Mouse (Mus musculus): Measurements from ENCODE around the gene Car1. TPM values are rescaled to one million over a fixed set of nuclear protein-coding genes. Genes with fewer than 3 reads are reported as not detected.
"Not testable (repeated sequence)": the region's sequence is repeated elsewhere in the genome, so short reads cannot be mapped to it uniquely, and the experiment has no call there.

Car1 gene
- total RNA-seq, 2 experiments from 2014 or later, result not detected

DNA sequence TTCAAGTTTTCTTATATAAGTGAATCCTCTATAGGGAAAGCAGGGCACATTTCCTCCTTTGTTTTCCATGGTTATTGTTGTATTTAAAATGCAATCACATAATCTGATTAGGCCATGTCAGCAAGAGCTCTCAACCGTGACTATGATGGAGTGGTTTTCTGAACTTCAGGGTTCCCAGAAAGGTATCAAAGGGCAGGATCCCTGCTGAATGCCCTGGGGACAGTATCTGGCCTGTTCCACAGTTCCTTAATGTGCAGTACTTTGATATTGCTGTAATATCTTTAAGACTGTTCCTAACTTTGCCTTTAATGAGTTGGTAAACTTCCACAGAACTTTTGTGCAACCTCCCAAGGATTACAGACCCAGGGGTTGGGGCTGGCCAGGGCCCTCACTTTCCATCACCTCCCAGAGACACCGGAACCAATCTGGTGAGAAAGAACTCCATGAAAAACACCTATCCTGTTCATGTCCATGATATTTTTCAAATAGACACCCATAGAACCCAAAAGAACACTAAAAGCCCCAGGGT is 21.6 kb downstream of the Car1 start:
- no peak for DNase-seq

DNA sequence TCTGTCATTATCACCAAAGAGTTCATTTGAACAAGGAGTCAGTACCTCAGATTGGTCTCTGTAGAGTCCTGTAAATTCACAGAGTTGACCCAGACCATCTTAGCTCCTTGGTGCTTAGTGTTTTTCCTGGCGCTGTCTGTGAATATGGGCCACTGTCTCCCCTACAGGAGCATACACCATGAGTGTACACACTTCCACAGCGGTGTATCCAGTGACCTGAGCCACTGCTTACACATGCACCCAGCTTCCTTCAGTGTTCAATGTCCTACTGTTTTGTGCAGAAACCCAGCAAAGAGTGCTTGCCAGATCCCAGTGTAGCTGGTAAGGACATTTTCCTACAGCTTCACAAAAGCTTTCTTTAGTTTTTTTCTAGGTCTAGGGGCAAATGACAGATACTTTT is 22.8 kb downstream of the Car1 start:
- intact Hi-C loops (cut with DNase I; ENCODE audit: low total_unique reads), result no loop called here

More for the DNA sequence above, 21.6 kb downstream of the Car1 start:
- intact Hi-C loops (cut with DNase I; ENCODE audit: low total_unique reads), result no loop called here

DNA sequence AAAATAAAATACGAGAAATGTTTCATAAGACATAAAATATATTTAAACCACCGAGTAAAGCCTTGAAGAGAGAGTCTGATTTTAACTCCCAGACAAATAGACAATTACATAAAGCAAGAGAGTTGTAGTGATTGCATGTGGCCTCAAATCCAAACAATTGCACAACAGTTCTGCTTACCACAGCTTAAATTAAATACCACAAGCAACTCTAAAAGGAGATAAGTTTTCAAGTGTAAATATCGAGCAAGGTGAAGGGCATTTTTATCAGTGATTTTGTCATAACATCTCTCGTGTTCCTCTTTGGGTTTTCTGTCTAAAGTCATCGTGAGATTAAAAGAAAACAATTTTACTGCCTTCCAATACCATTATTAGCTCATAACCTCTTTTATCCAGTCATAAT is 25.0 kb downstream of the Car1 start:
- intact Hi-C loops (cut with DNase I; ENCODE audit: low total_unique reads), result not testable (repeated sequence)

More for the DNA sequence above, 22.8 kb downstream of the Car1 start:
- DNase-seq, result no peak

DNA sequence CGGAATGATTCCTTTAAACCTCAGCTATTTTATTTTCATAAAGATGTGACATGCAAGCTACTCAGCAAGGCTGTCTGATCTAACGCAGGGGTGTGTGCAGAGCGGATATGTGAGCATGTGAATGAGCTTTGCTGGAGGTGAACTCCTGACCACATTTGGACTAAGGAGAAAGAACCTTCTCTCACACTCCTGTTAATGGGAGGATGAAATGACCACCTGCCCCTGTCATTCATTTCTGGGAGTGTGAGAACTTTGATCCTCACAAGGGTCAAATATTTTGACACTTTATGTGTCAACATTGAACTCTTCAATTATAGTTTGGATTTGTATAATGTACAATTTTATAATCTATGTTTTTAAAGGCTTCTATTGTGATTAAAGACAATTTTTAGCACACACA is 25.8 kb downstream of the Car1 start:
- intact Hi-C loops (cut with DNase I; ENCODE audit: low total_unique reads); DNase-seq: not testable (repeated sequence)

More for the DNA sequence above, 25.0 kb downstream of the Car1 start:
- DNase-seq, result not testable (repeated sequence)

DNA sequence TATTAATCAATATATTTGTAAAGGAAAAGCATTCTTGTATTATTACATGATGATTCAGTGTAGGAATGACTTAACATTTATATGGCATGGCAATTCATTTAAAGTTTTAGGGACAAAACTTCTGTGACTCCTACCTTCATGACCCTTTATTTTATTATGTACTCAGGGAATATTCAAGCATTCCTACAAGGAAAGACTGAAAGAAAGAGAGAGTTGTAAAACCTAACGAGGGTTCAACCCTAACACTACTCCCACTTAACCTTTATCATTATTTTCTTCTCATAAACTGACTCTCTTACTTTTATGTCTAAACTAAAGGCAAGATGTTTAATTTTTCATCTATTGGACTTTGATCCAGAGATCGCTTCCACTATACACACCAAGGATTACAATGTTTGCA is 28.0 kb downstream of the Car1 start:
- intact Hi-C loops (cut with DNase I; ENCODE audit: low total_unique reads), result no loop called here

DNA sequence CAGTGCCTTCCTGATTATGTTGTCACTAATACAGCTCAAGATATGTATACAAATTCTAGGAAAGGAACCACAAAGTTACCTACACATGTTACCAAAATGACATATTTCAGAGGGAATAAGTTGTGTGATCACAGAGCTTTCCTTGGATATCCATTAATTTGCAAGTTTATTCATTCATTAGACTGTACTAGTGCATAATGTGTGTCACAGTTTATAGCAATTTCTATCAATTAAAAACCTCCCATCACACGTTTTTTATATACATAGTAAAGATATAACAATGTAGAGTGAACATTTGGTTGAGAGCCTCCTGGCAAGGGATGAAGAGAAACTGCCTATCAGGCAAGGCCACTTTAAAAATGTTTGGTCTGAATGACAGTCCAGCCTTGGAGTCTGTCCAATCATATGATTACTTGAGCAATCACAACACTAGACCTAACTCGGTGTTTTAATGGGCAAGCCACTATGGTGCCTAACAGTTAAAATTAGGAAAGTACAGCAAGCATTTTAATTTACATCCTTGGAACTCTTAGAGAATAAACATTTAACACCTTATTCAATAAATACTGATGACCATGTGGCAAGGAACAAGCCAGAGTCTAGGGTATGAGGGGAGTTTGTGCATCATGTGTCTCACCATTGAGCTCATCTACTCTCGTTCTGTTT is 31.5 kb downstream of the Car1 start:
- intact Hi-C loops (cut with DNase I; ENCODE audit: low total_unique reads); DNase-seq: not testable (repeated sequence)

More for the DNA sequence above, 28.0 kb downstream of the Car1 start:
- DNase-seq, result no peak

DNA sequence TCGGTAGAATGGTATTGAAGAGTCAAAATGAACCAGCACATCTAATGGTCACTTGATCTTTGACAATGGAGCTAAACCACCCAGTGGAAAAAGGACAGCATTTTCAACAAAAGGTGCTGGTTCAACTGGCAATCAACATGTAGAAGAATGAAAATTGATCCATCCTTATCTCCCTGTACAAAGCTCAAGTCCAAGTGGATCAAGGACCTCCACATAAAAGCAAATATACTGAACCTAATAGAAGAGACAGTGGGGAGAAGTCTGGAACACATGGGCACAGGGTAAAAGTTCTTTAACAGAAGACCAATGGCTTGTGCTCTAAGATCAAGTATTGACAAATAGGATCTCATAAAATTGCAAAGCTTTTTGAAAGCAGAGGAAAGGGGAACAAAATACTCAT is 33.6 kb downstream of the Car1 start:
- DNase-seq; intact Hi-C loops (cut with DNase I; ENCODE audit: low total_unique reads): not testable (repeated sequence)

DNA sequence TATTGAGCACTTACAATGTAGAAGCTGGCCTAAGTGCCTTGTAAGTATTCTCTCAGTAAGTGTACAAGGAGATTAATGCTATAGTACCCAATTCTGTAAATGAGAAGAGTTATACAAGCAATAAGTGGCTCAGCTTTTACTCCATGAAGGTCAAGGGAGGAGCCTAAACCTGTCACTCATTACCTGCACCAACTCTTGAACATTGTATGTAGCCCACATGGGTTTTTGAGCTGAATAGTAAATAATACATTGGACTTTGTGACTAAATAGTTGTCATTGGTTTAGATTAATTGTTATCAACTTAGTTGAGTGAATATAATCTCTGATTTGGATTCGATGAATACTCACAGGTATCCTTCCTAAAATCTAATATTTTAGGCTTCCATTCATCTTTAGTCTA is 35.7 kb downstream of the Car1 start:
- DNase-seq; intact Hi-C loops (cut with DNase I; ENCODE audit: low total_unique reads): not testable (repeated sequence)

DNA sequence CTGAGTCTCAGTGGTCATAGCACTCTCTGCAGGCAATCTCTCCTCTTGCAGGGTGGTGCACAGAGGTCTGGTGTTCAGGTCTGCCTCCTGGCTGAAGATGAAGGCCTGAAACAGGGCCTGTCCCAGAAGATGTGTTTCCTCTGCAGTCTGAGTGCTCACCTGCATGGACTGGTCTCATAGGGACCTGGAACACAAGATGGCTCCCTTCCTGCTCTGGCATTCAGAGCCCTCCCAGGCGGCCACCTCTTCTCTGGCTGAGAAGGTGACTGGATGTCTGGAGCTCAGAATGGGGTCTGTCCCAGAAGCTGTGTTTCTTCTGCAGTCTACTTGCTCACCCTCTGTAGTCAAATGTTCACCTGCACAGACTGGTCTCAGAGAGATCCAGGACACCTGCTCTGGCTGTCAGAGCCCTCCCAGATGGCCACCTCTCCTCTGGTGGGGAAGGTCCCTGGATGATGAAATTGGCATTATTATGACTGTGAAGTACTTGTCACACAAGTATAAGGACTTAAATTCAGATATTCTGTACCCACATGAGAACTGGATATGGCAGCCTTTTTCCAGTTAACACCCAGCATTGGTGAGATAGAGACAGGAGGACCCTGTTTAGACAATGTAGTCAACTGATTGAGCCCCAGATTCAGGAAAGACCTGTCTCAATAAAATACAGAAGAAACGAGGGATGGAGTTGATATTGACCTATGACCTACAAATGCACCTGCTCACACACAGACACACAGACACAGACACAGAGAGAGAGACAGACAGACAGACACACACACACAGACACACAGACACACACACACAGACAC is 43.2 kb downstream of the Car1 start:
- no peak for DNase-seq
- intact Hi-C loops (cut with DNase I; ENCODE audit: low total_unique reads), result no loop called here

DNA sequence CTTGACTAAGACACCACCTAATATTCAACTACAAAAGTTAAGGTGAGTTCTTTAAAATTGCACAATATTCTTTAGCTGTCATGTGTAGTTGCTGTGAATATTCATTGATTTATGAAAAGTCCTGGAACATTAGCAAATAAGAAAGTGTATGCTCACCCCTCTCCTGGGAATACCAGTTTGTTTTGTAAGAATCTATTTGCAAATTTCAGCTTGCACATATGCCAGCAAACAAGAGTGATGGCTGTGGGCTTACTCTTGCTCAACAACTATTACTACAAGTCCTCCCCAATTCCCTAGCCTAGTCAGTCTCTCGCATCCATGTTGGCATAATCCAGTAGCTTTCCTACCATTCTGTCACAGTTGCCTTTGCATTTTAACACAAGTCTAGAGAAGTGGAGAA is 52.5 kb downstream of the Car1 start:
- DNase-seq, result no peak
- intact Hi-C loops (cut with DNase I; ENCODE audit: low total_unique reads), result no loop called here

DNA sequence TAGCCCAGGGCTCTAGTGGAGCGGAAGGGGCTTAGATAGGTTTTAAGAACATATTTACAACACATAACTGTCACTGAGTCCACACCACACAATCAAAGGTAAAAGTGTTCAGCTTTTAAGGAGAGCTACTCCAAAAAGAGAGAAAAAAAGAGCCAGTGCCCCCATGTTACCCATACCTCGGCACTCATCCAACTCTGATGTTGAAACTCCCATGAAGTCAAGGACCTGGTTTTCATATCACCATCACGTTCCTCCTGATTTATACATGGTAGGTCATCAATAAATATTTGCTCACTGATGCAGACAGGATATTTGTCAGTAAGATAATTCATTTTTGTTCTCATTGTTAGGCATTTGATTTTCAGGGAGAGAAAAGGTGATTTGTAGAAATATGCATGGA is 62.1 kb downstream of the Car1 start:
- intact Hi-C loops (cut with DNase I; ENCODE audit: low total_unique reads), result no loop called here
- no peak for DNase-seq

DNA sequence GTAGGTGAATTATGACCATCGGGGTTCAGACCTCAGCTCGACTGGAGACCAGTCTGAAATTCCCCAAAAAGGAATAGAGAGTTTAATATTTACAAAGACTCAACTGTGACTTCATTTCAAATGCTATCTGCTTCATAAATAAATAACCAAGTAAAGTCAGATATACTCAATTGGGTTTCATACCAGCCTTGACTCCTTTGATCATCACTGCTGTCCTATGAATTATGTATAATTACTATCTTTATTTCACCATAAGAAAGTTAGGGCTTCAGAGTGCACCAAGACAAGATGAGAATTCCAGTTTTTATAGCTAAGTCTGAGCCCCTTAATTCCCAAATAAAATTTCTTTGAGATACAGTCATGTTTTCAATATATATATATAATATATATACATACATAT is 69.9 kb downstream of the Car1 start:
- no peak for DNase-seq
- intact Hi-C loops (cut with DNase I; ENCODE audit: low total_unique reads), result no loop called here

DNA sequence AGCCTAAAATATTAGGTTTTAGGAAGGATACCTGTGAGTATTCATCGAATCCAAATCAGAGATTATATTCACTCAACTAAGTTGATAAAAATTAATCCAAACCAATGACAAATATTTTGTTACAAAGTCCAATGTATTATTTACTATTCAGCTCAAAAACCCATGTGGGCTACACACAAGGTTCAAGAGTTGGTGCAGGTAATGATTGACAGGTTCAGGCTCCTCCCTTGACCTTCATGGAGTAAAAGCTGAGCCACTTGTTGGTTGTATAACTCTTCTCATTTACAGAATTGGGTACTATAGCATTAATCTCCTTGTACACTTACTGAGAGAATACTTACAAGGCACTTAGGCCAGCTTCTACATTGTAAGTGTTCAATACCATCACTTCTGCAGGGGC is 80.7 kb downstream of the Car1 start:
- DNase-seq; intact Hi-C loops (cut with DNase I; ENCODE audit: low total_unique reads): not testable (repeated sequence)

DNA sequence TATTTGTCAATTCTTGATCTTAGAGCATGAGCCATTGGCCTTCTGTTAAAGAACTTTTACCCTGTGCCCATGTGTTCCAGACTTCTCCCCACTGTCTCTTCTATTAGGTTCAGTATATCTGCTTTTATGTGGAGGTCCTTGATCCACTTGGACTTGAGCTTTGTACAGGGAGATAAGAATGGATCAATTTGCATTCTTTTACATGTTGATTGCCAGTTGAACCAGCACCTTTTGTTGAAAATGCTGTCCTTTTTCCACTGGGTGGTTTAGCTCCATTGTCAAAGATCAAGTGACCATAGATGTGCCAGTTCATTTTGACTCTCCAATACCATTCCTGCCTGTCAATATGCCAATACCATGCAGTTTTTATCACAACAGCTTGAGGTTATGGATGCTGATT is 82.7 kb downstream of the Car1 start:
- intact Hi-C loops (cut with DNase I; ENCODE audit: low total_unique reads); DNase-seq: not testable (repeated sequence)

Other genes with a start within 250 kb of the Car1 start
- 10 to 100 TPM; 69.9 to 78.8 TPM for gene 1810022K09Rik, start 197.1 kb downstream of the Car1 start, total RNA-seq (2021)
- under 1 TPM; 0.31 to 0.45 TPM for gene Car13, start 166.6 kb downstream of the Car1 start, total RNA-seq (2021)
- gene Car3, start 55.1 kb upstream of the Car1 start, total RNA-seq (2021), result 100 to 1,000 TPM; 553 to 694 TPM
- gene Car2, start 77.9 kb upstream of the Car1 start, total RNA-seq (2021), result 1 to 10 TPM; 7.2 to 8.4 TPM